8 mouse cellular contexts compared by ENCODE assay signal in the genomic region with DNA sequence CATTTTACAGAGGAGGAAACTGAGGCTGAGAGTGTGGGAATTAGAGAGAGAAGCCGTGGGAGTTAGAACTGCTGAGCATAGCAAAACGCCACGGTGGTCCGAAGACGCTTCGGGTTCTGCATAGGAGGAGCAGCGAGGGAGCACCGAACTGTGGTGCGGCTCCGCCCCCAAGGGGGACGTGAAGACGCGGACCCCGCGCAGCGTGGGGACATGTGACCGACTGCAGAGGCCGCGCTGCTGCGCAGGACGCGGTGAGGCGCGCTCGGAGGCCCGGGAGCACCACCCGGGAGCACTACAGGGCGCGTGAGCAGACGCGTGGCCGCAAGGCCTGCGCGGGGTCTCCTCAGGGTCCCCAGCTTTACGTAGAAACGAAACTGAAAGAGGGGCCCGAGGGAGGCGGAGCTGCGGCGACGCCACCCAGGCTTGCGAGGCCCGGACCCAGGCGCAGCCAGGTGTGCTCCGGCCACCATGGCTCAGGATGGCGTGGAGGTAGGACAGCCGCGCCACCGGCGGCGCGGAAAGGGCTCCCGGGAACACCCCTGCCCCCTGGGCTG. TPM values are rescaled to one million over a fixed set of nuclear protein-coding genes. Genes with fewer than 3 reads are reported as not detected.
A peak's percentile ranks its signal among the peaks of the same experiment; 100 is the strongest.
DNase-seq lines count a peak whose midpoint lies in the region; ATAC-seq and TF ChIP-seq lines count a peak whose summit lies in the region.

A gene (plus strand): TSS at position 195 of the 554 bp plus-strand sequence.

- no peak for TF ChIP-seq POLR2A in thymus, adult 2 months (IDR thresholded peaks at IDR 0.05; ENCODE audit: control insufficient read depth, extremely low read depth, insufficient read depth, low read length, poor library complexity)

- H3K9ac ChIP-seq in heart, embryonic 11.5 days (ENCODE audit: low read depth, low read length) = peak within 1 kb of the TSS; percentile 61
- H3K9ac ChIP-seq in kidney, embryonic 16.5 days (replicated peaks; ENCODE audit: low read length) = peak within 1 kb of the TSS; percentile 73
- H3K9ac ChIP-seq in liver, embryonic 11.5 days (ENCODE audit: low read depth, low read length) = peak within 1 kb of the TSS; percentile 36
- peak within 1 kb of the TSS; percentile 51 for H3K9ac ChIP-seq in midbrain, postnatal 0 days (replicated peaks; ENCODE audit: low read length, poor library complexity, severe bottlenecking)

- 2% methylated on average over 49 of the region's 53 CpGs for WGBS in thymus, adult 2 months
- WGBS in heart, embryonic 11.5 days (ENCODE audit: insufficient replicate concordance) = 8% methylated on average over 50 of the region's 53 CpGs
- 8% methylated on average over 52 of the region's 53 CpGs for WGBS in kidney, embryonic 16.5 days
- WGBS in liver, embryonic 11.5 days = 7% methylated on average over 53 of the region's 53 CpGs
- WGBS in midbrain, postnatal 0 days = 8% methylated on average over 48 of the region's 53 CpGs

- H3K36me3 ChIP-seq in thymus, adult 2 months (ENCODE audit: control insufficient read depth, insufficient read depth, low read length) = no peaks in the 10 kb centered on the region
- no peaks in the 10 kb centered on the region for H3K36me3 ChIP-seq in heart, embryonic 11.5 days (ENCODE audit: control insufficient read depth, insufficient read depth, low read length)
- peaks cover 8% of the 10 kb centered on the region; the same call in 1 of the 2 replicates for H3K36me3 ChIP-seq in kidney, embryonic 16.5 days (ENCODE audit: insufficient read depth, low read length)
- no peaks in the 10 kb centered on the region for H3K36me3 ChIP-seq in liver, embryonic 11.5 days (ENCODE audit: control insufficient read depth, insufficient read depth, low read length)
- H3K36me3 ChIP-seq in midbrain, postnatal 0 days (ENCODE audit: insufficient read depth, low read length) = peaks cover 10% of the 10 kb centered on the region; the same call in 1 of the 2 replicates

- peak; percentile 49 for DNase-seq in thymus, adult 2 months
- no peak for DNase-seq in thymus, adult 18-20 months
- peak; percentile 58 to 69 for DNase-seq in cerebellum, postnatal 36 days
- peak; percentile 42 for DNase-seq in liver, embryonic 11.5 days (ENCODE audit: low spot score)
- DNase-seq in midbrain, postnatal 0 days (ENCODE audit: low spot score) = peak; percentile 69
- peak; percentile 48 to 67 for DNase-seq in thymus, postnatal 36 days

- TF ChIP-seq CTCF in thymus, adult 2 months (IDR thresholded peaks at IDR 0.05; ENCODE audit: borderline replicate concordance, control insufficient read depth, extremely low read depth, insufficient read depth, low read length, poor library complexity) = no peak
- no peak for TF ChIP-seq CTCF in midbrain, postnatal 0 days (IDR thresholded peaks at IDR 0.05)

- peak within 1 kb of the TSS; percentile 91 for H3K4me3 ChIP-seq in thymus, adult 2 months (ENCODE audit: control insufficient read depth, insufficient read depth, low read length)
- peak within 1 kb of the TSS; percentile 39 for H3K4me3 ChIP-seq in heart, embryonic 11.5 days (ENCODE audit: low read depth, low read length)
- peak within 1 kb of the TSS; percentile 69 for H3K4me3 ChIP-seq in kidney, embryonic 16.5 days (ENCODE audit: low read length)
- H3K4me3 ChIP-seq in liver, embryonic 11.5 days (ENCODE audit: low read depth, low read length) = peak within 1 kb of the TSS; percentile 59
- H3K4me3 ChIP-seq in midbrain, postnatal 0 days (ENCODE audit: low read depth, low read length) = peak within 1 kb of the TSS; percentile 48

- ATAC-seq in heart, embryonic 11.5 days (replicated peaks; ENCODE audit: insufficient number of reproducible peaks, low FRiP score, low TSS enrichment) = 0 out of 2 replicates have a peak, but pooled peaks have one; percentile 24
- ATAC-seq in kidney, embryonic 16.5 days (ENCODE audit: low FRiP score, low TSS enrichment) = peak; percentile 69
- peak; percentile 59 for ATAC-seq in liver, embryonic 11.5 days (replicated peaks; ENCODE audit: low FRiP score)
- ATAC-seq in midbrain, postnatal 0 days (ENCODE audit: low FRiP score) = peak; percentile 57

- peaks cover 13% of the 10 kb centered on the region for H3K4me1 ChIP-seq in thymus, adult 2 months (replicated peaks; ENCODE audit: control insufficient read depth, insufficient read depth, low read length)
- H3K4me1 ChIP-seq in heart, embryonic 11.5 days (ENCODE audit: control insufficient read depth, insufficient read depth, low read length) = no peaks in the 10 kb centered on the region
- 0 out of 2 replicates have a peak, but pooled peaks cover 8% of the 10 kb centered on the region for H3K4me1 ChIP-seq in kidney, embryonic 16.5 days (ENCODE audit: insufficient read depth, low read length)
- no peaks in the 10 kb centered on the region for H3K4me1 ChIP-seq in liver, embryonic 11.5 days (replicated peaks; ENCODE audit: control insufficient read depth, insufficient read depth, low read length)
- H3K4me1 ChIP-seq in midbrain, postnatal 0 days (ENCODE audit: insufficient read depth, low read length) = 0 out of 2 replicates have a peak, but pooled peaks cover 4% of the 10 kb centered on the region

- peak within 1 kb of the TSS; percentile 64 for H3K4me2 ChIP-seq in heart, embryonic 11.5 days
- peak within 1 kb of the TSS; percentile 82 for H3K4me2 ChIP-seq in kidney, embryonic 16.5 days (replicated peaks; ENCODE audit: low read depth, low read length)
- H3K4me2 ChIP-seq in liver, embryonic 11.5 days = peak within 1 kb of the TSS; percentile 64
- peak within 1 kb of the TSS; percentile 63 for H3K4me2 ChIP-seq in midbrain, postnatal 0 days (ENCODE audit: low read depth, low read length, poor library complexity, severe bottlenecking)

- no peaks in the 10 kb centered on the region for H3K27me3 ChIP-seq in thymus, adult 2 months (ENCODE audit: control insufficient read depth, insufficient read depth, low read length)
- H3K27me3 ChIP-seq in heart, embryonic 11.5 days (ENCODE audit: control insufficient read depth, insufficient read depth, low read length) = peaks cover 44% of the 10 kb centered on the region
- H3K27me3 ChIP-seq in kidney, embryonic 16.5 days (ENCODE audit: insufficient read depth, low read length) = peaks cover 21% of the 10 kb centered on the region
- peaks cover 21% of the 10 kb centered on the region for H3K27me3 ChIP-seq in liver, embryonic 11.5 days (replicated peaks; ENCODE audit: control insufficient read depth, insufficient read depth, low read length)
- peaks cover 28% of the 10 kb centered on the region for H3K27me3 ChIP-seq in midbrain, postnatal 0 days (ENCODE audit: insufficient read depth, low read length)

- H3K9me3 ChIP-seq in heart, embryonic 11.5 days (replicated peaks; ENCODE audit: control insufficient read depth, low read length) = no peaks in the 10 kb centered on the region
- no peaks in the 10 kb centered on the region for H3K9me3 ChIP-seq in kidney, embryonic 16.5 days (ENCODE audit: low read length)
- H3K9me3 ChIP-seq in liver, embryonic 11.5 days (ENCODE audit: control insufficient read depth, low read length) = no peaks in the 10 kb centered on the region
- no peaks in the 10 kb centered on the region for H3K9me3 ChIP-seq in midbrain, postnatal 0 days (ENCODE audit: low read length)

- no peak within 1 kb of the TSS for H3K27ac ChIP-seq in thymus, adult 2 months (ENCODE audit: control insufficient read depth, insufficient read depth, low read length)
- no peak within 1 kb of the TSS for H3K27ac ChIP-seq in heart, embryonic 11.5 days (ENCODE audit: low read depth, low read length)
- no peak within 1 kb of the TSS for H3K27ac ChIP-seq in kidney, embryonic 16.5 days (ENCODE audit: low read length)
- H3K27ac ChIP-seq in liver, embryonic 11.5 days (ENCODE audit: low read depth, low read length) = no peak within 1 kb of the TSS
- no peak within 1 kb of the TSS for H3K27ac ChIP-seq in midbrain, postnatal 0 days (ENCODE audit: low read depth, low read length)

RNA-seq across cellular contexts. Expression of the gene that starts here (rescaled TPM):
- polyA plus RNA-seq in thymus, adult 2 months (2012; rRNA removed) = 93.1 and 103 TPM in 2 replicates
- 2.1 TPM in 2 replicates for polyA plus RNA-seq in heart, embryonic 11.5 days (2014; fragmentation: Nextera tagmentation; extraction: Ambion mirVana)
- 18.8 and 20.1 TPM in 2 replicates for polyA plus RNA-seq in kidney, embryonic 16.5 days (2015; fragmentation: Nextera tagmentation; extraction: Ambion mirVana)
- 7.1 and 8.8 TPM in 2 replicates for polyA plus RNA-seq in liver, embryonic 11.5 days (2014; fragmentation: Nextera tagmentation; extraction: Ambion mirVana)
- total RNA-seq in midbrain, postnatal 0 days (2014; rRNA removed) = 21.5 and 30.6 TPM in 2 replicates
- polyA plus RNA-seq in midbrain, postnatal 0 days (2015; fragmentation: Nextera tagmentation; extraction: Ambion mirVana) = 24.7 and 28.5 TPM in 2 replicates

Comparison
In these comparisons a context has a peak if more than half of its experiments do, and no peak if none do; other contexts are left out.
1. DNase-seq: peak in thymus, adult 2 months (single experiment), cerebellum, postnatal 36 days (2 of 2), liver, embryonic 11.5 days (single experiment), midbrain, postnatal 0 days (single experiment) and thymus, postnatal 36 days (2 of 2); none in thymus, adult 18-20 months (0 of 2).
2. H3K4me3 ChIP-seq: peak in every context shown above with its lines; median percentile 91 in thymus, adult 2 months; 69 in kidney, embryonic 16.5 days; 59 in liver, embryonic 11.5 days; 48 in midbrain, postnatal 0 days; 39 in heart, embryonic 11.5 days.
3. Peak in every context shown above with its lines, with median percentiles within 50 percentile points of each other: ATAC-seq, H3K4me2 ChIP-seq and H3K9ac ChIP-seq.